Mouse (Mus musculus) hindbrain, embryonic 12.5 days (tissue): ENCODE results near the gene Zp1. TPM values are rescaled to one million over a fixed set of nuclear protein-coding genes. Genes with fewer than 3 reads are reported as not detected.

Source experiments
- ATAC-seq: fragments of 200-750 bp; cut with Nextera tagmentation; 2 replicates; pipeline ENCODE4 v1.8.0; 2017; ENCODE audit warnings: moderate TSS enrichment; ENCODE audit not compliant: low FRiP score
- H3K27ac ChIP-seq: fragments of 300-500 bp; sonication (generic); 2 replicates; pipeline ENCODE4 v1.5.1; 2016; ENCODE audit warnings: mild to moderate bottlenecking
- H3K27me3 ChIP-seq: fragments of 300-500 bp; sonication (generic); 2 replicates; pipeline ENCODE4 v1.6.1; 2016; ENCODE audit warnings: mild to moderate bottlenecking
- H3K36me3 ChIP-seq: fragments of 300-500 bp; sonication (generic); 2 replicates; pipeline ENCODE4 v1.6.1; 2016; ENCODE audit warnings: mild to moderate bottlenecking
- H3K4me1 ChIP-seq: fragments of 300-500 bp; sonication (generic); 2 replicates; pipeline ENCODE4 v1.6.1; 2016
- H3K4me2 ChIP-seq: fragments of 300-500 bp; sonication (generic); replicated peaks from 2 replicates; pipeline ENCODE4 v1.6.1; 2016; ENCODE audit warnings: mild to moderate bottlenecking
- H3K4me3 ChIP-seq: fragments of 300-500 bp; sonication (generic); 2 replicates; pipeline ENCODE4 v1.5.1; 2016; ENCODE audit warnings: mild to moderate bottlenecking
- H3K9ac ChIP-seq: fragments of 300-500 bp; sonication (generic); 2 replicates; pipeline ENCODE4 v1.6.1; 2016; ENCODE audit warnings: mild to moderate bottlenecking, moderate library complexity
- H3K9me3 ChIP-seq: fragments of 300-500 bp; sonication (generic); replicated peaks from 2 replicates; pipeline ENCODE4 v1.6.1; 2016; ENCODE audit warnings: mild to moderate bottlenecking
- WGBS: fragments of 180-500 bp; shearing (Covaris S2); methylation state at CpG from one replicate; pipeline ENCODE4 v1.1.7; 2016; 5-methylcytosine and 5-hydroxymethylcytosine counted together
- polyA plus RNA-seq: library from polyadenylated mRNA; unstranded; fragments of >200 nt; fragmentation: Nextera tagmentation; extraction: Ambion mirVana; gene quantifications from 2 replicates; pipeline ENCODE4 v1.2.1, GENCODE M21; 2016

The Zp1 gene
- polyA plus RNA-seq, 1 experiment from 2014 or later, result not detected

DNA sequence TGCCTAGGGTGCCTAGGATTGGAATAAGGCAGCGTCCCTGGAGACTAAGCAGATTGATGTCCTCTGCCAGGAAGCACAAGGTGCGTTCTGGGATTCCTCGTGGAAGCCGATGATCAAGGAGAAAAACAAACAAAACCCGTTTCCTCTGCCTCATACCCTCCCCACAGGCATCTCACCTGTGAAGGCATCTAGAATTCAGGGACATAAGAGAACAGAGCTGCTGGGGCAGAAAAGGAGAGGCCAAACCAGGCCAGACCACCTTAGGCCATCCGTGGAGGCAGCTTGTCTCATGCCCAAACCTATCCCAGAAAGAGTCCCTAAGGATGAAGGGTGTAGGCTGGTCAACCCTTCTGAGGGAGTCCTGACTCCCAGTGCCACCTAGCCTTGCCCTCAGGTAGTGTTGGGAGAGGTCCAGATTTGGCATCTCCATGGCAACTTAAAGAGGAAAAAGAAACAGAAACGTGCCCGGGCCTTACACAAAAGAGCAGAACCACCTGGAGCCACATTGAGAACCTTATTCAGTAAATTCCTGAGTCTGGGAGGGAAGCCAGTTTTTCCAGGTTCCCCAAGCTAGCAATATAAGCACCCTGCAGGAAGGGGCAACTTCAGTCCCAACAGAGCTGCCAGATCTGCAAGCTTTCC is 50.4 kb downstream of the Zp1 start, which contains the start of gene Tmem132a:
Gene Tmem132a, minus strand, starts transcription at position 55 of the 642 bp plus-strand sequence.
- Histone ChIP-seq H3K27me3 (no peaks in the 10 kb centered on the region), H3K27ac (peak within 1 kb of the TSS; percentile 95), H3K9me3 (no peaks in the 10 kb centered on the region), H3K4me1 (peaks cover 32% of the 10 kb centered on the region), H3K4me3 (peak within 1 kb of the TSS; percentile 83), H3K4me2 (peak within 1 kb of the TSS; percentile 89), H3K9ac (peak within 1 kb of the TSS; percentile 96), H3K36me3 (peaks cover 62% of the 10 kb centered on the region)
- WGBS, result 1% methylated on average over 8 of the region's 8 CpGs
- peak; percentile 35 for ATAC-seq

DNA sequence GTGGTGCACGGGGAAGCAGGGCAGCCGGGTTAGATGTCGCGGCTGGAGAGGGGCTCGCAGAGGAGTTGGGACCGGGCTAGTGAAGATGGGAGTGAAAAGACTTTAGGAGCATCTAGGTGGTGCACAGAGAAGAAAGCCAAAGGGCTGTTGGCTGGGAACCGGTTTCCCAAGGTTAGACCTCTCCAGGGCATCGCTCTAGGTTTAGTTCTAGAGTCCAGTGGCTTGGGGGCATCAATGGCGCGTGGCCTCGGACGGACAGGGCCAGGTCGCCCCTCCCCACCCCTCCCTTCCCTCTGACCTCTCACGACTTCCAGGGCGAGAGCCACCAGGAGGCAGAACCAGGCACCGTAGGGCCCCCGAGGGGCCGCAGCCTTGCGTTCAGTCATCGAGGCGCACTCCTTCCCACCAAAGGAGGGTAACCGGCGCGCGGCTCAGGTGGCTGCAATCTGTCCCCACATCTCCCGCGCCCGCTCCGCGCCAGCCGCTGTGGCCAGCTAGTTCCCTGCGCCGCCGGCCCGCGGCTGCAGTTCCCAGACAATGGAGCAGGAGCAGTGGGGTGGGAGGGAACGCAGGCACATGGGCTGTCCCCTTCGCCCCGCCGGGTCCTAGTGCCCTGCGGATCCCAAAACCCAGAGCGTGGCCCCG is 51.1 kb downstream of the Zp1 start:
- Histone ChIP-seq H3K27me3 (no peaks in the 10 kb centered on the region), H3K27ac (peak overlapping the region; percentile 95), H3K36me3 (peaks cover 67% of the 10 kb centered on the region), H3K9me3 (no peaks in the 10 kb centered on the region), H3K4me1 (peaks cover 32% of the 10 kb centered on the region), H3K4me2 (peak overlapping the region; percentile 89), H3K9ac (peak overlapping the region; percentile 96), H3K4me3 (peak overlapping the region; percentile 83)
- ATAC-seq, result peak; percentile 95
- WGBS, result under 1% methylated on average over 38 of the region's 43 CpGs

DNA sequence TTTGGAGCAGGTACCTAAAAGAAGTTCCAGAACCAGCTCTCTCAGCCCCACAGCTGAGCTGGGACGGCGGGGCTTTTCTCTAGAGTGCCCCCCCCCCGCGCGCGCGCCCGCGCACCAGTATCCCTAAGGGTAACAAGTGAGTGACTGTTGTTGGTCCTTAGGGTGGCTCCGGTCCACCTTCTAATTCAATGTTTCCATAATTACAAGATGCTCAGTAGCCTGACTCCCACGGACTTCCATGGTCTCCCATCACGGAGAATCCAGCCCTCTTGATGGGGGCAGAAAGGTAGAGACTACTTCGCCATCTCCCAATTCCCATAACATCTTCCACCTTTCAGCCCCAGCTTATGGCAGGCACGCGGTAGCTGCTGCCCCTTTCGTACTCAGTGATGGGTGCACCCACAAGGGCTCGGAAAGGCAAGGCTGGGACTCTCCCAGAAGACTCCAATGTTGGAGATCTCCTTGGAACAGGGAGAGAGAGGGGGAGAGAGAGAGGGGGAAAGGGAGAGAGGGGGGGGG is 51.8 kb downstream of the Zp1 start:
- Histone ChIP-seq H3K4me3 (peak overlapping the region; percentile 83), H3K27me3 (no peaks in the 10 kb centered on the region), H3K9me3 (no peaks in the 10 kb centered on the region), H3K9ac (peak overlapping the region; percentile 96), H3K36me3 (peaks cover 67% of the 10 kb centered on the region), H3K4me1 (peaks cover 32% of the 10 kb centered on the region), H3K4me2 (peak overlapping the region; percentile 89), H3K27ac (peak overlapping the region; percentile 95)
- peak; percentile 24 for ATAC-seq
- 2% methylated on average over 17 of the region's 17 CpGs for WGBS

DNA sequence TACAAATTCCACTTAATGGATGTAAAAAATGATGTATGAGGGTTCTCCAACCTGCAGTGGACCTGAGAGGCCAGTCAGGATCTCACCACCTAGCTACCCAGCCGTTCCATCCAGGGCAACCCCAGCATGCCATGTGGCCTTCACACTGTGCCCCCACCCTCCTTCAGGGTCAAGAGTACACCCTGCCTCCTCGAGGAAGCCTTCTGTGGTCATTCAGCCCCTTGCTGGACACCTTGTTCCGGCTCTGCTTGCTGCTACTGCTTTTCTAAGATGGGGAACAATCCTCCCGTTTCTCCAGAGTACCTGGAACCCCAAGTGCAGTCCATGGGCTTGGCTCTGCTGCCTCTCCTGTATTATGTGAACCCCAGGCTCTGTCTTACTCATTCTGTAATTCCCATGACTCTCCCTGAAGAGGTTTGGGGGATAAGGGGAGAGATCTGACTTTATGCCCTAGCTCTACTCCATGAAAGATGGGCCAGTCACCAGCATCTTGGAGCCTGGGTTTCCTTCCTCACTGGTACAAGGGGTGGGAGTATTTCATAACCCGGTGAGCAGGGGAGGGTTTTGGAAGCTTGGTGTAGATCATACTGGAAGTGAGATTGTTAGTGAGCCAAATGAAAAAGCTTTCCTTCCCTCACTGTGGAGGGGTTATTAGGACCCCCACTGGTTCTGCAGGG is 52.3 kb downstream of the Zp1 start:
- ATAC-seq, result no peak
- Histone ChIP-seq H3K9ac (peak overlapping the region; percentile 96), H3K4me2 (peak overlapping the region; percentile 89), H3K27ac (no peak overlapping the region), H3K27me3 (no peaks in the 10 kb centered on the region), H3K36me3 (peaks cover 67% of the 10 kb centered on the region), H3K4me1 (peaks cover 32% of the 10 kb centered on the region), H3K9me3 (no peaks in the 10 kb centered on the region), H3K4me3 (peak overlapping the region; percentile 83)
- WGBS, result 33% methylated on average over 5 of the region's 5 CpGs

DNA sequence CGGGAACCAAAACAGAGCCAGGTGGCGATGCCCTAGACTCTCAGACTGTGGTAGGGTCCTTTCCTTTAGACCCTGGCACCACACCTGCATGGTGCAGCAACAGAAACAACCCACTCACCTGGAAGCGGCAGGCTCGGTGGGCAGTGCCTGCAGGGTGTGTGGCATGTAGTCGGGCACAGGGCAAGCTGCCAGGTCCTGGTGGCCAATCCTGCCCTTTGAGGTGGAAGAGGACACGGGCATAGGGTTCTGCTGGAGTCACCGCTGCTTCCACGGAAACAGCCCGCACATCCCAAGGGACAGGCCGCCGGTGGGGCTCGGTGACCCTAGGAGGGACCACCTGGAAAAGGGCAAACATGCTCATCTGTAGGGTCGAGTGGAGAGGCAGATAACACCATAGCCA is 54.1 kb downstream of the Zp1 start:
- ATAC-seq, result no peak
- Histone ChIP-seq H3K9ac (no peak overlapping the region), H3K4me3 (no peak overlapping the region), H3K4me2 (no peak overlapping the region), H3K9me3 (no peaks in the 10 kb centered on the region), H3K27me3 (no peaks in the 10 kb centered on the region), H3K4me1 (peaks cover 32% of the 10 kb centered on the region), H3K36me3 (peaks cover 67% of the 10 kb centered on the region), H3K27ac (no peak overlapping the region)
- 91% methylated on average over 13 of the region's 13 CpGs for WGBS

Other genes starting within 250 kb of the Zp1 start
- gene Pga5, start 242.6 kb downstream of the Zp1 start, polyA plus RNA-seq, result not detected in 2 replicates
- gene Vps37c, start 231.9 kb downstream of the Zp1 start, polyA plus RNA-seq, result 36.6 and 37.5 TPM in 2 replicates
- 0.17 and 0.31 TPM in 2 replicates for gene Cd5, start 181.6 kb downstream of the Zp1 start, polyA plus RNA-seq
- not detected in 2 replicates for gene Cd6, start 90.6 kb downstream of the Zp1 start, polyA plus RNA-seq
- gene Slc15a3, start 80.9 kb downstream of the Zp1 start, polyA plus RNA-seq, result 0.26 and 0.51 TPM in 2 replicates
- 147 and 151 TPM in 2 replicates for gene Tmem132a, start 50.7 kb downstream of the Zp1 start, polyA plus RNA-seq
- 46.0 and 46.2 TPM in 2 replicates for gene Tmem109, start 38.6 kb downstream of the Zp1 start, polyA plus RNA-seq
- 37.3 and 37.7 TPM in 2 replicates for gene Prpf19, start 25.4 kb downstream of the Zp1 start, polyA plus RNA-seq
- gene Ptgdr2, start 16.5 kb upstream of the Zp1 start, polyA plus RNA-seq, result 0.09 and 0.10 TPM in 2 replicates
- 21.5 and 21.7 TPM in 2 replicates for gene Ccdc86, start 28.6 kb upstream of the Zp1 start, polyA plus RNA-seq
- gene Ms4a10, start 54.0 kb upstream of the Zp1 start, polyA plus RNA-seq, result not detected in 2 replicates
- gene Ms4a15, start 72.6 kb upstream of the Zp1 start, polyA plus RNA-seq, result not detected in 2 replicates
- not detected in 2 replicates for gene Ms4a18, start 97.4 kb upstream of the Zp1 start, polyA plus RNA-seq
- not detected in 2 replicates for gene Ms4a8a, start 160.5 kb upstream of the Zp1 start, polyA plus RNA-seq
- gene 1700017D01Rik, start 210.2 kb upstream of the Zp1 start, polyA plus RNA-seq, result not detected in 2 replicates
- not detected in 2 replicates for gene 1700025F22Rik, start 244.7 kb upstream of the Zp1 start, polyA plus RNA-seq